Mouse (Mus musculus) forebrain, embryonic 16.5 days (tissue): ENCODE data around the gene Thbs1. TPM values are rescaled to one million over a fixed set of nuclear protein-coding genes. Genes with fewer than 3 reads are reported as not detected.

Source experiments
- ATAC-seq: fragments of 200-750 bp; cut with Nextera tagmentation; 2 replicates; pipeline ENCODE4 v1.8.0; 2017; ENCODE audit warnings: mild to moderate bottlenecking, moderate library complexity
- H3K27ac ChIP-seq: fragments of 300-500 bp; sonication (generic); 2 replicates; pipeline ENCODE4 v1.5.1; 2014; ENCODE audit warnings: low read length, control low read depth
- H3K27me3 ChIP-seq: fragments of 300-500 bp; sonication (generic); replicated peaks from 2 replicates; pipeline ENCODE4 v1.6.1; 2014; ENCODE audit warnings: low read length; ENCODE audit not compliant: control insufficient read depth, insufficient read depth
- H3K36me3 ChIP-seq: fragments of 300-500 bp; sonication (generic); 2 replicates; pipeline ENCODE4 v1.6.1; 2014; ENCODE audit not compliant: control insufficient read depth, insufficient read depth
- H3K4me1 ChIP-seq: fragments of 300-500 bp; sonication (generic); replicated peaks from 2 replicates; pipeline ENCODE4 v1.6.1; 2014; ENCODE audit warnings: low read length; ENCODE audit not compliant: control insufficient read depth, insufficient read depth
- H3K4me2 ChIP-seq: fragments of 300-500 bp; sonication (generic); 2 replicates; pipeline ENCODE4 v1.6.1; 2014; ENCODE audit warnings: mild to moderate bottlenecking, low read length, control low read depth
- H3K4me3 ChIP-seq: fragments of 300-500 bp; sonication (generic); replicated peaks from 2 replicates; pipeline ENCODE4 v1.5.1; 2014; ENCODE audit warnings: mild to moderate bottlenecking, low read length, control low read depth
- H3K9ac ChIP-seq: fragments of 300-500 bp; sonication (generic); replicated peaks from 2 replicates; pipeline ENCODE4 v1.6.1; 2014; ENCODE audit warnings: low read depth, low read length, control low read depth
- H3K9me3 ChIP-seq: fragments of 300-500 bp; sonication (generic); 2 replicates; pipeline ENCODE4 v1.6.1; 2016; ENCODE audit warnings: low read length; ENCODE audit not compliant: control insufficient read depth
- WGBS: fragments of 180-500 bp; shearing (Covaris S2); extraction: QIAGEN DNeasy Blood & Tissue Kit; methylation state at CpG from one replicate; pipeline ENCODE4 v1.1.7; 2014; 5-methylcytosine and 5-hydroxymethylcytosine counted together
- polyA plus RNA-seq: library from polyadenylated mRNA; unstranded; fragments of >200 nt; fragmentation: Nextera tagmentation; extraction: Ambion mirVana; gene quantifications from 2 replicates; pipeline ENCODE4 v1.2.1, GENCODE M21; 2015

The Thbs1 gene
- polyA plus RNA-seq, 1 experiment from 2014 or later = 11.5 TPM

GRCm38 (mm10) chr2:118118515-118118914, 6.8 kb downstream of the Thbs1 start:
- Histone ChIP-seq H3K9ac (no peak overlapping the region), H3K27ac (no peak overlapping the region), H3K27me3 (no peaks in the 10 kb centered on the region), H3K4me2 (no peak overlapping the region), H3K4me1 (peaks cover 6% of the 10 kb centered on the region), H3K36me3 (no peaks in the 10 kb centered on the region; the same call in 1 of the 2 replicates), H3K4me3 (no peak overlapping the region), H3K9me3 (no peaks in the 10 kb centered on the region)
- no peak for ATAC-seq
- WGBS = 90% methylated on average over 7 of the region's 7 CpGs

- Histone ChIP-seq H3K27me3 (no peaks in the 10 kb centered on the region), H3K9ac (no peak overlapping the region), H3K9me3 (no peaks in the 10 kb centered on the region), H3K4me3 (no peak overlapping the region), H3K27ac (no peak overlapping the region), H3K4me1 (peaks cover 4% of the 10 kb centered on the region; the same call in 1 of the 2 replicates), H3K4me2 (no peak overlapping the region), H3K36me3 (no peaks in the 10 kb centered on the region; the same call in 1 of the 2 replicates)
- 96% methylated on average over 12 of the region's 12 CpGs for WGBS
- ATAC-seq = no peak
Measured at GRCm38 (mm10) chr2:118119684-118120083, 8.0 kb downstream of the Thbs1 start.

GRCm38 (mm10) chr2:118120095-118120494, 8.4 kb downstream of the Thbs1 start:
- Histone ChIP-seq H3K27me3 (no peaks in the 10 kb centered on the region), H3K4me2 (no peak overlapping the region), H3K9me3 (no peaks in the 10 kb centered on the region), H3K36me3 (no peaks in the 10 kb centered on the region; the same call in 1 of the 2 replicates), H3K4me3 (no peak overlapping the region), H3K27ac (no peak overlapping the region), H3K9ac (no peak overlapping the region), H3K4me1 (peaks cover 3% of the 10 kb centered on the region; the same call in 1 of the 2 replicates)
- ATAC-seq = no peak
- 95% methylated on average over 11 of the region's 11 CpGs for WGBS

- H3K4me1 ChIP-seq = no peaks in the 10 kb centered on the region
- no peak overlapping the region for H3K4me3 ChIP-seq
- ATAC-seq = no peak
- 96% methylated on average over 7 of the region's 7 CpGs for WGBS
- H3K4me2 ChIP-seq = no peak overlapping the region
- H3K9me3 ChIP-seq = no peaks in the 10 kb centered on the region
- H3K27ac ChIP-seq = no peak overlapping the region
- H3K9ac ChIP-seq = no peak overlapping the region
- no peaks in the 10 kb centered on the region for H3K27me3 ChIP-seq
- H3K36me3 ChIP-seq = no peaks in the 10 kb centered on the region; the same call in 1 of the 2 replicates
Measured at GRCm38 (mm10) chr2:118120751-118121150, 9.1 kb downstream of the Thbs1 start.

- 95% methylated on average over 6 of the region's 6 CpGs for WGBS
- Histone ChIP-seq H3K4me2 (no peak overlapping the region), H3K9ac (no peak overlapping the region), H3K9me3 (no peaks in the 10 kb centered on the region), H3K4me1 (no peaks in the 10 kb centered on the region), H3K36me3 (no peaks in the 10 kb centered on the region; the same call in 1 of the 2 replicates), H3K27me3 (no peaks in the 10 kb centered on the region), H3K27ac (no peak overlapping the region), H3K4me3 (no peak overlapping the region)
- no peak for ATAC-seq
Measured at GRCm38 (mm10) chr2:118122291-118122690, 10.6 kb downstream of the Thbs1 start.

GRCm38 (mm10) chr2:118123743-118124142, 12.1 kb downstream of the Thbs1 start:
- Histone ChIP-seq H3K27me3 (no peaks in the 10 kb centered on the region; the same call in 1 of the 2 replicates), H3K27ac (no peak overlapping the region), H3K9me3 (no peaks in the 10 kb centered on the region), H3K9ac (no peak overlapping the region), H3K4me1 (no peaks in the 10 kb centered on the region), H3K4me2 (no peak overlapping the region), H3K36me3 (no peaks in the 10 kb centered on the region; the same call in 1 of the 2 replicates), H3K4me3 (no peak overlapping the region)
- no peak for ATAC-seq
- 93% methylated on average over 9 of the region's 9 CpGs for WGBS

- Histone ChIP-seq H3K27ac (no peak overlapping the region), H3K4me2 (no peak overlapping the region), H3K9ac (no peak overlapping the region), H3K27me3 (no peaks in the 10 kb centered on the region; the same call in 1 of the 2 replicates), H3K36me3 (no peaks in the 10 kb centered on the region; the same call in 1 of the 2 replicates), H3K4me3 (no peak overlapping the region), H3K4me1 (no peaks in the 10 kb centered on the region), H3K9me3 (no peaks in the 10 kb centered on the region)
- no peak for ATAC-seq
- 87% methylated on average over 7 of the region's 7 CpGs for WGBS
Measured at GRCm38 (mm10) chr2:118124437-118124836, 12.8 kb downstream of the Thbs1 start.

- ATAC-seq = no peak
- WGBS = 71% methylated on average over 11 of the region's 11 CpGs
- no peaks in the 10 kb centered on the region for H3K4me1 ChIP-seq
- H3K9ac ChIP-seq = no peak overlapping the region
- no peaks in the 10 kb centered on the region; the same call in 1 of the 2 replicates for H3K36me3 ChIP-seq
- H3K27me3 ChIP-seq = no peaks in the 10 kb centered on the region; the same call in 1 of the 2 replicates
- H3K4me3 ChIP-seq = no peak overlapping the region
- H3K9me3 ChIP-seq = no peaks in the 10 kb centered on the region
- H3K27ac ChIP-seq = no peak overlapping the region
- no peak overlapping the region for H3K4me2 ChIP-seq
Measured at GRCm38 (mm10) chr2:118125211-118125939, 13.7 kb downstream of the Thbs1 start.

- Histone ChIP-seq H3K27me3 (no peaks in the 10 kb centered on the region; the same call in 1 of the 2 replicates), H3K36me3 (no peaks in the 10 kb centered on the region; the same call in 1 of the 2 replicates), H3K27ac (no peak overlapping the region), H3K4me2 (no peak overlapping the region), H3K9ac (no peak overlapping the region), H3K9me3 (no peaks in the 10 kb centered on the region), H3K4me3 (no peak overlapping the region), H3K4me1 (no peaks in the 10 kb centered on the region)
- no peak for ATAC-seq
- WGBS = 44% methylated on average over 7 of the region's 7 CpGs
Measured at GRCm38 (mm10) chr2:118125943-118126470, 14.3 kb downstream of the Thbs1 start.
